Mouse (Mus musculus) neural tube, embryonic 12.5 days (tissue): ENCODE data around the gene Nmt1. TPM values are rescaled to one million over a fixed set of nuclear protein-coding genes. Genes with fewer than 3 reads are reported as not detected.

Experiments
- ATAC-seq: fragments of 200-750 bp; cut with Nextera tagmentation; 2 replicates; pipeline ENCODE4 v1.8.0; 2017; ENCODE audit warnings: low read depth, mild to moderate bottlenecking, moderate TSS enrichment, moderate library complexity; ENCODE audit not compliant: low FRiP score
- H3K27ac ChIP-seq: fragments of 300-500 bp; sonication (generic); 2 replicates; pipeline ENCODE4 v1.5.1; 2016
- H3K27me3 ChIP-seq: fragments of 300-500 bp; sonication (generic); replicated peaks from 2 replicates; pipeline ENCODE4 v1.6.1; 2016; ENCODE audit warnings: mild to moderate bottlenecking
- H3K36me3 ChIP-seq: fragments of 300-500 bp; sonication (generic); 2 replicates; pipeline ENCODE4 v1.6.1; 2016; ENCODE audit warnings: mild to moderate bottlenecking
- H3K4me1 ChIP-seq: fragments of 300-500 bp; sonication (generic); 2 replicates; pipeline ENCODE4 v1.6.1; 2016
- H3K4me2 ChIP-seq: fragments of 300-500 bp; sonication (generic); replicated peaks from 2 replicates; pipeline ENCODE4 v1.6.1; 2016; ENCODE audit warnings: mild to moderate bottlenecking
- H3K4me3 ChIP-seq: fragments of 300-500 bp; sonication (generic); 2 replicates; pipeline ENCODE4 v1.5.1; 2016
- H3K9ac ChIP-seq: fragments of 300-500 bp; sonication (generic); 2 replicates; pipeline ENCODE4 v1.6.1; 2016; ENCODE audit warnings: mild to moderate bottlenecking
- H3K9me3 ChIP-seq: fragments of 300-500 bp; sonication (generic); 2 replicates; pipeline ENCODE4 v1.6.1; 2016; ENCODE audit warnings: mild to moderate bottlenecking
- WGBS: fragments of 180-500 bp; shearing (Covaris S2); methylation state at CpG from one replicate; pipeline ENCODE4 v1.1.7; 2016; 5-methylcytosine and 5-hydroxymethylcytosine counted together
- polyA plus RNA-seq: library from polyadenylated mRNA; unstranded; fragments of >200 nt; fragmentation: Nextera tagmentation; extraction: Ambion mirVana; gene quantifications from 2 replicates; pipeline ENCODE4 v1.2.1, GENCODE M21; 2016

Gene Nmt1
- polyA plus RNA-seq, 1 experiment from 2014 or later: 44.9 TPM

GRCm38 (mm10) chr11:103026901-103027300, 1.1 kb upstream of the Nmt1 start:
- Histone ChIP-seq H3K4me1 (peaks cover 14% of the 10 kb centered on the region), H3K36me3 (peaks cover 5% of the 10 kb centered on the region; the same call in 1 of the 2 replicates), H3K9ac (no peak overlapping the region), H3K4me2 (peak overlapping the region; percentile 69; the same call in 1 of the 2 replicates), H3K9me3 (no peaks in the 10 kb centered on the region), H3K27ac (no peak overlapping the region), H3K27me3 (no peaks in the 10 kb centered on the region), H3K4me3 (no peak overlapping the region)
- WGBS: 89% methylated on average over 3 of the region's 3 CpGs
- ATAC-seq: no peak

GRCm38 (mm10) chr11:103027570-103028175, 317 bp upstream of the Nmt1 start:
- Histone ChIP-seq H3K27me3 (no peaks in the 10 kb centered on the region), H3K4me3 (peak overlapping the region; percentile 63), H3K4me1 (peaks cover 14% of the 10 kb centered on the region), H3K4me2 (peak overlapping the region; percentile 69), H3K9ac (peak overlapping the region; percentile 50), H3K9me3 (no peaks in the 10 kb centered on the region), H3K27ac (no peak overlapping the region), H3K36me3 (peaks cover 6% of the 10 kb centered on the region; the same call in 1 of the 2 replicates)
- peak; percentile 45; the same call in 1 of the 2 replicates for ATAC-seq
- WGBS: 16% methylated on average over 8 of the region's 8 CpGs

GRCm38 (mm10) chr11:103033030-103033429, 5.0 kb downstream of the Nmt1 start:
- Histone ChIP-seq H3K36me3 (peaks cover 4% of the 10 kb centered on the region; the same call in 1 of the 2 replicates), H3K4me1 (peaks cover 4% of the 10 kb centered on the region; the same call in 1 of the 2 replicates), H3K9ac (no peak overlapping the region), H3K27me3 (no peaks in the 10 kb centered on the region), H3K9me3 (no peaks in the 10 kb centered on the region), H3K4me2 (no peak overlapping the region), H3K27ac (no peak overlapping the region), H3K4me3 (no peak overlapping the region)
- ATAC-seq: no peak
- 90% methylated on average over 3 of the region's 3 CpGs for WGBS

GRCm38 (mm10) chr11:103035007-103035406, 7.0 kb downstream of the Nmt1 start:
- H3K27me3 ChIP-seq: no peaks in the 10 kb centered on the region
- no peaks in the 10 kb centered on the region for H3K9me3 ChIP-seq
- H3K4me3 ChIP-seq: no peak overlapping the region
- ATAC-seq: no peak
- no peak overlapping the region for H3K27ac ChIP-seq
- no peak overlapping the region for H3K9ac ChIP-seq
- WGBS: 89% methylated on average over 6 of the region's 6 CpGs
- H3K36me3 ChIP-seq: peaks cover 14% of the 10 kb centered on the region; the same call in 1 of the 2 replicates
- H3K4me1 ChIP-seq: no peaks in the 10 kb centered on the region
- no peak overlapping the region for H3K4me2 ChIP-seq

GRCm38 (mm10) chr11:103036881-103037465, 9.0 kb downstream of the Nmt1 start:
- H3K27me3 ChIP-seq: no peaks in the 10 kb centered on the region
- no peak overlapping the region for H3K4me3 ChIP-seq
- no peaks in the 10 kb centered on the region for H3K4me1 ChIP-seq
- no peaks in the 10 kb centered on the region for H3K9me3 ChIP-seq
- no peak overlapping the region for H3K9ac ChIP-seq
- ATAC-seq: no peak
- no peak overlapping the region for H3K4me2 ChIP-seq
- 90% methylated on average over 8 of the region's 8 CpGs for WGBS
- H3K27ac ChIP-seq: no peak overlapping the region
- peaks cover 13% of the 10 kb centered on the region; the same call in 1 of the 2 replicates for H3K36me3 ChIP-seq

GRCm38 (mm10) chr11:103038037-103038436, 10.0 kb downstream of the Nmt1 start:
- H3K27ac ChIP-seq: no peak overlapping the region
- no peak overlapping the region for H3K4me3 ChIP-seq
- ATAC-seq: no peak
- H3K9ac ChIP-seq: no peak overlapping the region
- peaks cover 14% of the 10 kb centered on the region for H3K36me3 ChIP-seq
- H3K4me1 ChIP-seq: no peaks in the 10 kb centered on the region
- H3K4me2 ChIP-seq: no peak overlapping the region
- H3K9me3 ChIP-seq: no peaks in the 10 kb centered on the region
- no peaks in the 10 kb centered on the region for H3K27me3 ChIP-seq
- 93% methylated on average over 6 of the region's 6 CpGs for WGBS

GRCm38 (mm10) chr11:103042828-103043227, 14.8 kb downstream of the Nmt1 start:
- no peak overlapping the region for H3K4me3 ChIP-seq
- no peak overlapping the region for H3K9ac ChIP-seq
- no peaks in the 10 kb centered on the region for H3K4me1 ChIP-seq
- peaks cover 56% of the 10 kb centered on the region for H3K36me3 ChIP-seq
- H3K27ac ChIP-seq: no peak overlapping the region
- no peak overlapping the region for H3K4me2 ChIP-seq
- ATAC-seq: no peak
- no peaks in the 10 kb centered on the region for H3K9me3 ChIP-seq
- 77% methylated on average over 4 of the region's 4 CpGs for WGBS
- H3K27me3 ChIP-seq: no peaks in the 10 kb centered on the region

GRCm38 (mm10) chr11:103043982-103044381, 16.0 kb downstream of the Nmt1 start:
- H3K9ac ChIP-seq: no peak overlapping the region
- no peaks in the 10 kb centered on the region for H3K4me1 ChIP-seq
- peaks cover 49% of the 10 kb centered on the region for H3K36me3 ChIP-seq
- H3K4me3 ChIP-seq: no peak overlapping the region
- ATAC-seq: no peak
- H3K9me3 ChIP-seq: no peaks in the 10 kb centered on the region
- H3K27me3 ChIP-seq: no peaks in the 10 kb centered on the region
- WGBS: 99% methylated on average over 3 of the region's 3 CpGs
- H3K27ac ChIP-seq: no peak overlapping the region
- no peak overlapping the region for H3K4me2 ChIP-seq

- Histone ChIP-seq H3K36me3 (peaks cover 61% of the 10 kb centered on the region), H3K9ac (no peak overlapping the region), H3K27ac (no peak overlapping the region), H3K9me3 (no peaks in the 10 kb centered on the region), H3K4me3 (no peak overlapping the region), H3K4me1 (no peaks in the 10 kb centered on the region), H3K4me2 (no peak overlapping the region), H3K27me3 (no peaks in the 10 kb centered on the region)
- no peak for ATAC-seq
- 23% methylated on average over 8 of the region's 8 CpGs for WGBS
Observed at GRCm38 (mm10) chr11:103046286-103046685, 18.3 kb downstream of the Nmt1 start.

GRCm38 (mm10) chr11:103049611-103050010, 21.6 kb downstream of the Nmt1 start:
- no peak overlapping the region for H3K27ac ChIP-seq
- no peaks in the 10 kb centered on the region for H3K27me3 ChIP-seq
- ATAC-seq: no peak
- H3K4me1 ChIP-seq: no peaks in the 10 kb centered on the region
- no peak overlapping the region for H3K4me3 ChIP-seq
- WGBS: 93% methylated on average over 5 of the region's 5 CpGs
- H3K4me2 ChIP-seq: no peak overlapping the region
- H3K36me3 ChIP-seq: peaks cover 70% of the 10 kb centered on the region
- no peak overlapping the region for H3K9ac ChIP-seq
- H3K9me3 ChIP-seq: no peaks in the 10 kb centered on the region

GRCm38 (mm10) chr11:103050153-103050552, 22.2 kb downstream of the Nmt1 start:
- Histone ChIP-seq H3K27me3 (no peaks in the 10 kb centered on the region), H3K27ac (no peak overlapping the region), H3K9ac (no peak overlapping the region), H3K9me3 (no peaks in the 10 kb centered on the region), H3K4me3 (no peak overlapping the region), H3K4me1 (no peaks in the 10 kb centered on the region), H3K4me2 (no peak overlapping the region), H3K36me3 (peaks cover 65% of the 10 kb centered on the region)
- ATAC-seq: no peak
- WGBS: 90% methylated on average over 9 of the region's 9 CpGs

- no peak overlapping the region for H3K4me3 ChIP-seq
- no peak overlapping the region for H3K9ac ChIP-seq
- no peak overlapping the region for H3K4me2 ChIP-seq
- 81% methylated on average over 8 of the region's 8 CpGs for WGBS
- H3K27me3 ChIP-seq: no peaks in the 10 kb centered on the region
- no peak overlapping the region for H3K27ac ChIP-seq
- H3K36me3 ChIP-seq: peaks cover 65% of the 10 kb centered on the region
- H3K4me1 ChIP-seq: no peaks in the 10 kb centered on the region
- no peaks in the 10 kb centered on the region for H3K9me3 ChIP-seq
- no peak for ATAC-seq
Observed at GRCm38 (mm10) chr11:103051249-103051691, 23.3 kb downstream of the Nmt1 start.

GRCm38 (mm10) chr11:103052078-103052477, 24.1 kb downstream of the Nmt1 start:
- 94% methylated on average over 6 of the region's 6 CpGs for WGBS
- Histone ChIP-seq H3K27ac (no peak overlapping the region), H3K9me3 (no peaks in the 10 kb centered on the region), H3K9ac (no peak overlapping the region), H3K4me2 (no peak overlapping the region), H3K4me1 (no peaks in the 10 kb centered on the region), H3K27me3 (no peaks in the 10 kb centered on the region), H3K36me3 (peaks cover 68% of the 10 kb centered on the region), H3K4me3 (no peak overlapping the region)
- ATAC-seq: no peak
